Mouse (Mus musculus): Measurements from ENCODE around the gene Slc35f1. TPM values are rescaled to one million over a fixed set of nuclear protein-coding genes. Genes with fewer than 3 reads are reported as not detected.
A peak's percentile ranks its signal among the peaks of the same experiment; 100 is the strongest.

Gene Slc35f1
- total and polyA plus RNA-seq, 2 experiments from 2014 or later: 37.8 to 110 TPM

- Histone ChIP-seq H3K27me3 (ENCODE audit: insufficient read depth, low read length) (no peaks in the 10 kb centered on the region), H3K9me3 (ENCODE audit: low read length) (no peaks in the 10 kb centered on the region), H3K4me3 (ENCODE audit: low read depth, low read length) (no peak overlapping the region), H3K4me1 (ENCODE audit: insufficient read depth) (no peaks in the 10 kb centered on the region), H3K9ac (no peak overlapping the region), H3K36me3 (ENCODE audit: insufficient read depth) (no peaks in the 10 kb centered on the region), H3K27ac (ENCODE audit: low read depth, low read length) (no peak overlapping the region), H3K4me2 (ENCODE audit: low read depth) (no peak overlapping the region)
- ATAC-seq (peak; percentile 42), DNase-seq (no peak)
- no peak for TF ChIP-seq CTCF (IDR thresholded peaks at IDR 0.05; ENCODE audit: low read depth)
- 38% methylated on average over 5 of the region's 5 CpGs for WGBS
These were observed 323.5 kb downstream of the Slc35f1 start for GRCm38 (mm10) chr10:53013878-53014277.

- Histone ChIP-seq H3K27me3 (ENCODE audit: insufficient read depth, low read length) (no peaks in the 10 kb centered on the region), H3K9ac (no peak overlapping the region), H3K36me3 (ENCODE audit: insufficient read depth) (no peaks in the 10 kb centered on the region), H3K4me2 (ENCODE audit: low read depth) (no peak overlapping the region), H3K9me3 (ENCODE audit: low read length) (no peaks in the 10 kb centered on the region), H3K4me3 (ENCODE audit: low read depth, low read length) (no peak overlapping the region), H3K27ac (ENCODE audit: low read depth, low read length) (no peak overlapping the region), H3K4me1 (ENCODE audit: insufficient read depth) (no peaks in the 10 kb centered on the region)
- TF ChIP-seq CTCF (IDR thresholded peaks at IDR 0.05; ENCODE audit: low read depth): no peak
- DNase-seq: no peak
- no peak for ATAC-seq
- WGBS: 18% methylated on average over 4 of the region's 4 CpGs
These were observed 338.1 kb downstream of the Slc35f1 start for GRCm38 (mm10) chr10:53028454-53028853.

GRCm38 (mm10) chr10:53035202-53035601 lies 344.9 kb downstream of the Slc35f1 start:
- H3K4me1 ChIP-seq (ENCODE audit: insufficient read depth): no peaks in the 10 kb centered on the region
- ATAC-seq: no peak
- TF ChIP-seq CTCF (IDR thresholded peaks at IDR 0.05; ENCODE audit: low read depth): 0 out of 2 replicates have a peak, but pooled peaks have one; percentile 19
- DNase-seq: no peak
- no peaks in the 10 kb centered on the region for H3K36me3 ChIP-seq (ENCODE audit: insufficient read depth)
- H3K9me3 ChIP-seq (ENCODE audit: low read length): no peaks in the 10 kb centered on the region
- H3K4me2 ChIP-seq (ENCODE audit: low read depth): no peak overlapping the region
- WGBS: 51% methylated on average over 1 of the region's 1 CpGs
- no peak overlapping the region for H3K4me3 ChIP-seq (ENCODE audit: low read depth, low read length)
- H3K27ac ChIP-seq (ENCODE audit: low read depth, low read length): no peak overlapping the region
- H3K27me3 ChIP-seq (ENCODE audit: insufficient read depth, low read length): no peaks in the 10 kb centered on the region
- H3K9ac ChIP-seq: no peak overlapping the region

GRCm38 (mm10) chr10:53045931-53046330 lies 355.6 kb downstream of the Slc35f1 start:
- ATAC-seq (no peak), DNase-seq (no peak)

GRCm38 (mm10) chr10:53052521-53052920 lies 362.2 kb downstream of the Slc35f1 start:
- Histone ChIP-seq H3K4me2 (ENCODE audit: low read depth) (no peak overlapping the region), H3K27ac (ENCODE audit: low read depth, low read length) (no peak overlapping the region), H3K27me3 (ENCODE audit: insufficient read depth, low read length) (no peaks in the 10 kb centered on the region), H3K4me1 (ENCODE audit: insufficient read depth) (no peaks in the 10 kb centered on the region), H3K9ac (no peak overlapping the region), H3K36me3 (ENCODE audit: insufficient read depth) (no peaks in the 10 kb centered on the region), H3K9me3 (ENCODE audit: low read length) (no peaks in the 10 kb centered on the region), H3K4me3 (ENCODE audit: low read depth, low read length) (no peak overlapping the region)
- no peak for TF ChIP-seq CTCF (IDR thresholded peaks at IDR 0.05; ENCODE audit: low read depth)
- no peak for ATAC-seq
- no peak for DNase-seq

More at GRCm38 (mm10) chr10:53045931-53046330, 355.6 kb downstream of the Slc35f1 start:
- Histone ChIP-seq H3K36me3 (ENCODE audit: insufficient read depth) (no peaks in the 10 kb centered on the region), H3K9ac (no peak overlapping the region), H3K27ac (ENCODE audit: low read depth, low read length) (no peak overlapping the region), H3K9me3 (ENCODE audit: low read length) (no peaks in the 10 kb centered on the region), H3K4me2 (ENCODE audit: low read depth) (no peak overlapping the region), H3K27me3 (ENCODE audit: insufficient read depth, low read length) (no peaks in the 10 kb centered on the region), H3K4me3 (ENCODE audit: low read depth, low read length) (no peak overlapping the region), H3K4me1 (ENCODE audit: insufficient read depth) (no peaks in the 10 kb centered on the region)
- no peak for TF ChIP-seq CTCF (IDR thresholded peaks at IDR 0.05; ENCODE audit: low read depth)

- Histone ChIP-seq H3K4me3 (ENCODE audit: low read depth, low read length) (no peak overlapping the region), H3K4me1 (ENCODE audit: insufficient read depth) (no peaks in the 10 kb centered on the region), H3K9ac (no peak overlapping the region), H3K9me3 (ENCODE audit: low read length) (no peaks in the 10 kb centered on the region), H3K36me3 (ENCODE audit: insufficient read depth) (no peaks in the 10 kb centered on the region), H3K27me3 (ENCODE audit: insufficient read depth, low read length) (no peaks in the 10 kb centered on the region), H3K27ac (ENCODE audit: low read depth, low read length) (no peak overlapping the region), H3K4me2 (ENCODE audit: low read depth) (no peak overlapping the region)
- ATAC-seq (no peak), DNase-seq (no peak)
- 85% methylated on average over 2 of the region's 2 CpGs for WGBS
- no peak for TF ChIP-seq CTCF (IDR thresholded peaks at IDR 0.05; ENCODE audit: low read depth)
These were observed 370.4 kb downstream of the Slc35f1 start for GRCm38 (mm10) chr10:53060745-53061144.

GRCm38 (mm10) chr10:53062741-53063140 lies 372.4 kb downstream of the Slc35f1 start:
- no peak for TF ChIP-seq CTCF (IDR thresholded peaks at IDR 0.05; ENCODE audit: low read depth)
- H3K4me1 ChIP-seq (ENCODE audit: insufficient read depth): no peaks in the 10 kb centered on the region
- H3K36me3 ChIP-seq (ENCODE audit: insufficient read depth): no peaks in the 10 kb centered on the region
- H3K9me3 ChIP-seq (ENCODE audit: low read length): no peaks in the 10 kb centered on the region
- no peak overlapping the region for H3K4me2 ChIP-seq (ENCODE audit: low read depth)
- DNase-seq: no peak
- no peak for ATAC-seq
- H3K9ac ChIP-seq: no peak overlapping the region
- H3K27me3 ChIP-seq (ENCODE audit: insufficient read depth, low read length): no peaks in the 10 kb centered on the region
- H3K4me3 ChIP-seq (ENCODE audit: low read depth, low read length): no peak overlapping the region
- no peak overlapping the region for H3K27ac ChIP-seq (ENCODE audit: low read depth, low read length)

GRCm38 (mm10) chr10:53087811-53088210 lies 397.5 kb downstream of the Slc35f1 start:
- H3K4me3 ChIP-seq (ENCODE audit: low read depth, low read length): no peak overlapping the region
- H3K4me1 ChIP-seq (ENCODE audit: insufficient read depth): no peaks in the 10 kb centered on the region
- DNase-seq (peak; percentile 31), ATAC-seq (no peak)
- H3K27me3 ChIP-seq (ENCODE audit: insufficient read depth, low read length): no peaks in the 10 kb centered on the region
- no peak overlapping the region for H3K4me2 ChIP-seq (ENCODE audit: low read depth)
- peak; percentile 54 for TF ChIP-seq CTCF (IDR thresholded peaks at IDR 0.05; ENCODE audit: low read depth)
- no peak overlapping the region for H3K9ac ChIP-seq
- 92% methylated on average over 1 of the region's 1 CpGs for WGBS
- no peaks in the 10 kb centered on the region; the same call in 1 of the 2 replicates for H3K36me3 ChIP-seq (ENCODE audit: insufficient read depth)
- no peak overlapping the region for H3K27ac ChIP-seq (ENCODE audit: low read depth, low read length)
- no peaks in the 10 kb centered on the region for H3K9me3 ChIP-seq (ENCODE audit: low read length)
